Mouse (Mus musculus) right cerebral cortex, postnatal 36 days (tissue): ENCODE measurements around the gene Mst1.

ENCODE experiments used
- DNase-seq, 2 experiments: peaks; one replicate each; pipeline ENCODE4 v3.0.0; 2022; ENCODE audit warnings: low spot score in 2 of 2, mixed read lengths in 1 of 2

Gene Mst1

GRCm38 (mm10) chr9:108129042-108129948 is 49.1 kb downstream of the Mst1 start:
- no peak for DNase-seq

DNA sequence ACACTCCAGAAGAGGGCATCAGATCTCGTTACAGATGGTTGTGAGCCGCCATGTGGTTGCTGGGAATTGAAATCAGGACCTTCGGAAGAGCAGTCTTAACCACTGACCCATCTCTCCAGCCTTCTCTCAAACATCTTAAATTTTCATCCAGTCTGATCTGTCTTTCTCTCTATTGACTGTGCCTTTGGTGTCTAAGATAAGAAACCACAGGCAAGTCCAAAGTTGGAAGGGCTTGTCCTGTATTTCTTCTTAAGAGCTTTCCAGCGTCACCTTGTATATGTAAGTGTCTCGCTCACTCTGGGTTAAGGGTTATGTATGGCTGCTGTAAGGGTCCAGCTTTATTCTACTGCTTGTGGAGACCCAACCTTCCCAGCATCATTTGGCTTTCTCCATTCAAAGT is 51.3 kb downstream of the Mst1 start:
- DNase-seq, result no peak

DNA sequence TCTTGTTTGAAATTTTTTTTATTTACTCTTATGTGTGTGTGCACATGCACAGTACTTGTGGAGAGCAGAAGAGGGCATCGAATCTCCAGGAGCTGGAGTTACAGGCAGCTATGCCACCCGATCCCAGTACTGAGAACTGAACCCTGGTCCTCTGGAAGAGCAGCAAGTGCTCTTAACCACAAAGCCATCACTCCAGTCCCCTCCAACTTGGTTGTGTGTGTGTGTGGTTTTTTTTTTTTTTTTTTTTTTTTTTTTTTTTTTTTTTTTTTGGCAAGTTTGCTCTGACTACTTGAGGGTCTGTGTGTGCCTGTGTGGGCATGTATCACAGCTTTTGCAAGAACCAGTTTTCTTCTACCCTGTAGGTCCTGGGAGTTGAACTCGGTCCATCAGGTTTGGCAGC is 52.1 kb downstream of the Mst1 start:
- DNase-seq, result no peak

DNA sequence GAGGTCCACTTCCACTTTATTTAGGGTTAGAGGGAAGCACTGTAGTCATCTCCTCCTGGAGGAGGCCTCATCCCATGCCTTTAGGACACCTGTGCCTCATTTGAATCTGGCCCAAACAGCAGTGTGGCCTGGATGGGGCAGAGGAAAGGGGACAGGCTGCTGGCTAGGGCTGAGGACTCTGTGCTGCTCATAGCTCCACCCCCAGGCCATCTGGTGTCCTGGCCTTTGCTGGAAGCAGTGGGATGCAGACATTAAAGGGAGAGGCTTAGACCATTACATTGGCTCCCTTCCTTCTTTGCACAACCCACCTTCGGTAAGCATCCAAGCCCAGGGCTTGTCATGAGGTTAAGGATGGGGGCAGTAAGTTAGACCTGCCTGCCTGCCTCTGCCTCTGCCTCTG is 53.2 kb downstream of the Mst1 start:
- DNase-seq, result no peak
